Mouse (Mus musculus) liver, adult 2 months (tissue): ENCODE measurements around the gene Gm49325.

Experiments
- CTCF ChIP-seq: fragments of 200-500 bp; IDR thresholded peaks from 2 replicates; pipeline ENCODE4 v1.5.1; 2011; ENCODE audit warnings: low read depth, low read length, control low read depth
- POLR2A ChIP-seq: fragments of 200-500 bp; IDR thresholded peaks from 2 replicates; pipeline ENCODE4 v1.6.1; 2011; ENCODE audit warnings: low read length, control low read depth; ENCODE audit not compliant: insufficient read depth; ENCODE audit errors: extremely low read depth

DNA sequence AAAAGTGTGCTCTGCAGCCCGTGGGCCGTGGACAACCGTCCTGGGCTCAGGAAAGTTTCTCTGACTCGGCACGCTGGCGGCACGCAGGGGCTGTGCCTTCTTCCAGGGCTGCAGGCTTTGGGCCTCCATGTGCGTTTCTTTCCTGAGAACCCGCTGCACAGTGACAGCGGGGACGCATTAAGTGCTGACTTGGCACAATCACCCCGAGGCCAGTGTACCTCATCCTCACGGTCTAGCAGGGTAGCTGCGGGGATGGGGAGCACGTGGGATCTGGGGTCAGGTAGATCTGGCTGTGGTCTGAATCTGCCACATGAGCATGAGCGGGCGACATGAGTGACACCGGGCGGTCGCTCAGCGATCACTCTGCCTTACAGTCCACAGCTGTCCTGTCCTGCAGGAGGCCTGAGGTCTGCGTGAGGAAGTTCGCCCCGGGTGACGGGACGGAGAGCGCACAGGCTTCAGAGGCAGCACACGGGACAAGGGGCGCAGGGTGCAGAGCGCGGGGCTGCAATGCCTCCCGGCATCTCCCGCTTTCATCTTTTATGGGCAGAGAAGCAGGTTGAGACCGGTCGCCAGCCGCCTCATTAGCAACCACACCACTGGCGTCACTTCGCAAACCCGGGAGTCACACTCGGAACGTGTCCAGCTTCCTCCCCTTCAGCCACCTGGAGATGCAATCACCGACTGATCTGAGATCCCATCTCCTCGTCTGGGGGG is 58.1 kb downstream of the Gm49325 start:
- TF ChIP-seq POLR2A (no peak), CTCF (no peak)
